Mouse (Mus musculus) limb, embryonic 14.5 days (tissue): ENCODE data around the gene Lgi1. TPM values are rescaled to one million over a fixed set of nuclear protein-coding genes. Genes with fewer than 3 reads are reported as not detected.

Experiments used
- ATAC-seq: fragments of 200-750 bp; cut with Nextera tagmentation; 2 replicates; pipeline ENCODE4 v1.8.0; 2017; ENCODE audit warnings: low read depth, moderate number of reproducible peaks, moderate TSS enrichment; ENCODE audit not compliant: low FRiP score
- DNase-seq: peaks from one replicate; pipeline ENCODE4 v3.0.0-alpha.2; 2015; ENCODE audit warnings: low spot score
- H3K27ac ChIP-seq: fragments of 300-500 bp; sonication (generic); replicated peaks from 2 replicates; pipeline ENCODE4 v1.5.1; 2014; ENCODE audit warnings: low read depth, mild to moderate bottlenecking, low read length, moderate library complexity, mixed read lengths
- H3K27me3 ChIP-seq: fragments of 300-500 bp; sonication (generic); 2 replicates; pipeline ENCODE4 v1.6.1; 2014; ENCODE audit warnings: low read length, mixed read lengths; ENCODE audit not compliant: control insufficient read depth, insufficient read depth
- H3K36me3 ChIP-seq: fragments of 300-500 bp; sonication (generic); 2 replicates; pipeline ENCODE4 v1.6.1; 2014; ENCODE audit warnings: mild to moderate bottlenecking, low read length, moderate library complexity, mixed read lengths; ENCODE audit not compliant: control insufficient read depth, insufficient read depth
- H3K4me1 ChIP-seq: fragments of 300-500 bp; sonication (generic); 2 replicates; pipeline ENCODE4 v1.6.1; 2014; ENCODE audit warnings: antibody characterized with exemption, low read length, mixed read lengths; ENCODE audit not compliant: control insufficient read depth, insufficient read depth
- H3K4me2 ChIP-seq: fragments of 300-500 bp; sonication (generic); replicated peaks from 2 replicates; pipeline ENCODE4 v1.6.1; 2014; ENCODE audit warnings: low read depth, mild to moderate bottlenecking, low read length, moderate library complexity; ENCODE audit not compliant: severe bottlenecking
- H3K4me3 ChIP-seq: fragments of 300-500 bp; sonication (generic); replicated peaks from 2 replicates; pipeline ENCODE4 v1.5.1; 2014; ENCODE audit warnings: low read length
- H3K9ac ChIP-seq: fragments of 300-500 bp; sonication (generic); 2 replicates; pipeline ENCODE4 v1.6.1; 2014; ENCODE audit warnings: mild to moderate bottlenecking, low read depth, low read length, moderate library complexity; ENCODE audit not compliant: severe bottlenecking
- H3K9me3 ChIP-seq: fragments of 300-500 bp; sonication (generic); 2 replicates; pipeline ENCODE4 v1.6.1; 2016; ENCODE audit warnings: low read length; ENCODE audit not compliant: control insufficient read depth
- POLR2A ChIP-seq: fragments of 200-500 bp; IDR thresholded peaks from 2 replicates; pipeline ENCODE4 v1.8.0; 2012; ENCODE audit warnings: inconsistent platforms, mild to moderate bottlenecking, moderate library complexity, borderline replicate concordance; ENCODE audit not compliant: insufficient read depth, insufficient read length; ENCODE audit errors: extremely low read depth
- WGBS: fragments of 180-500 bp; shearing (Covaris S2); extraction: QIAGEN DNeasy Blood & Tissue Kit; methylation state at CpG from one replicate; pipeline ENCODE4 v1.1.7; 2014; 5-methylcytosine and 5-hydroxymethylcytosine counted together
- polyA plus RNA-seq, 2 experiments: library from polyadenylated mRNA; depleted of rRNA in 1 of 2; stranded (reverse) in 1 of 2; unstranded in 1 of 2; fragments of >200 nt; fragmentation: Nextera tagmentation in 1 of 2; extraction: Ambion mirVana in 1 of 2; gene quantifications; 2 replicates each; pipeline versions ENCODE4 v1.2.1 to v1.2.3; 2012 to 2014

Lgi1 gene
- polyA plus RNA-seq, 2 experiments, result 2.3 to 3.3 TPM

DNA sequence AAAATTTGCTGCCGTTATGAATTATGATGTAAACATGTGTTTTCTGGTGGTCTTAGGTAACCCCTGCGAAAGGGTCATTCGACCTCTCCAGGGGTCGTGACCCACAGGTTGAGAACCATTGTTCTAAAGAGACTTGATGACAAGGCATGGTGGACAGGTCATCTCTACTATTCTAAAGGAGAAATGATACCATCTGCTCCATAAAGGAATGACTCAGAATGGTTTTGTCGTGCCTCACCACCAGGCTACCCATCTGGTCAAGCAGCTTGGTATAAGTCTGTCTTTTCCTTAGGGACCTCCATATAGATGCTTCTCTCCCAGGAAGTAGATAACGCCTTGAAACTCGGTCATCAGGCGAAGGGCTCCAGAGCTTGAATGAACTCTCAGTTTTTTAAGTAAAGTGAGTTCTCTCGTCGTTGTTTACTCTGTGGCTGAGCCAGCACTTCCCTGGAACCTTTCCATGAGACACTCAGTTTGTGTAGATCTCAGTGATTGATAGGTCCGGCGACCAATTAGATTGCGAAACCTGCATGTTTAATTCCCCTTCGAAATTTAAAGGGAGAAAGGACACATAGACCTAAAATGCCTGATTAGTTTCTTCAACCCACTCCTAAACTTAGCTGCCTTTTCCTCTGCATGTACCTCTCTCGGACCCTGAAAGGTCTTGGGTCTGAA lies 10.5 kb downstream of the Lgi1 start:
- no peaks in the 10 kb centered on the region for H3K4me1 ChIP-seq
- no peak overlapping the region for H3K4me3 ChIP-seq
- H3K27ac ChIP-seq, result no peak overlapping the region
- H3K4me2 ChIP-seq, result no peak overlapping the region
- no peak overlapping the region for H3K9ac ChIP-seq
- DNase-seq, result no peak
- no peak for TF ChIP-seq POLR2A
- no peaks in the 10 kb centered on the region for H3K9me3 ChIP-seq
- no peaks in the 10 kb centered on the region for H3K36me3 ChIP-seq
- H3K27me3 ChIP-seq, result no peaks in the 10 kb centered on the region
- 86% methylated on average over 15 of the region's 15 CpGs for WGBS
- ATAC-seq, result no peak

- Histone ChIP-seq H3K27me3 (no peaks in the 10 kb centered on the region), H3K4me3 (no peak overlapping the region), H3K4me1 (no peaks in the 10 kb centered on the region), H3K9ac (no peak overlapping the region), H3K4me2 (no peak overlapping the region), H3K27ac (no peak overlapping the region), H3K36me3 (no peaks in the 10 kb centered on the region), H3K9me3 (no peaks in the 10 kb centered on the region)
- no peak for ATAC-seq
- 81% methylated on average over 4 of the region's 4 CpGs for WGBS
- no peak for TF ChIP-seq POLR2A
- no peak for DNase-seq
Measured at GRCm38 (mm10) chr19:38276226-38276625, 11.9 kb downstream of the Lgi1 start.

- no peaks in the 10 kb centered on the region for H3K36me3 ChIP-seq
- H3K9me3 ChIP-seq, result no peaks in the 10 kb centered on the region
- H3K9ac ChIP-seq, result no peak overlapping the region
- DNase-seq (no peak), ATAC-seq (no peak)
- no peaks in the 10 kb centered on the region for H3K27me3 ChIP-seq
- no peak overlapping the region for H3K4me3 ChIP-seq
- H3K4me1 ChIP-seq, result 0 out of 2 replicates have a peak, but pooled peaks cover 3% of the 10 kb centered on the region
- no peak overlapping the region for H3K27ac ChIP-seq
- WGBS, result 89% methylated on average over 10 of the region's 10 CpGs
- no peak overlapping the region for H3K4me2 ChIP-seq
- no peak for TF ChIP-seq POLR2A
Measured at GRCm38 (mm10) chr19:38280242-38280641, 15.9 kb downstream of the Lgi1 start.

- Histone ChIP-seq H3K4me2 (no peak overlapping the region), H3K27me3 (no peaks in the 10 kb centered on the region), H3K4me1 (0 out of 2 replicates have a peak, but pooled peaks cover 3% of the 10 kb centered on the region), H3K36me3 (no peaks in the 10 kb centered on the region), H3K4me3 (no peak overlapping the region), H3K27ac (no peak overlapping the region), H3K9ac (no peak overlapping the region), H3K9me3 (no peaks in the 10 kb centered on the region)
- 10% methylated on average over 2 of the region's 2 CpGs for WGBS
- ATAC-seq, result peak; percentile 78
- DNase-seq, result peak; percentile 70
- TF ChIP-seq POLR2A, result no peak
Measured at GRCm38 (mm10) chr19:38282407-38282806, 18.1 kb downstream of the Lgi1 start.

DNA sequence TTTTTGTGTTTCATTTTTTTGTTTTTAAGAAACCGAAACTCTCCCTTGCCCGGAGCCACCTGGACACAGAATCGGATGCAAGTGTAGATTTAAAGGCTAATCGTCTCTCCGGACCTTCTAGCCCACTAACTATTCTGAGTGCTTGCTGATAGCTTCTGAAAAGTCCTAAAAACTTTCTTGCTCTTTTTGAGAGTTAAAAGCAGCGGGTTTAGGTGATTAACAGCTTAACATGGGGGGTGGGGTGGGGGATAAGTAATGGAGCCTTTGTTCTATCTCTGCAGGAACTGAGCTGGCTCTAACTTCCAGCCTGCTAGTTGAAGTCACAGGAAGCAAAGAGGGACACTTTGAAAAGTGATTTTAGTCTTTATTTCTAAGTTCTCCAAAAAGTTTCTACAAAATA lies 24.2 kb downstream of the Lgi1 start:
- TF ChIP-seq POLR2A, result no peak

DNA sequence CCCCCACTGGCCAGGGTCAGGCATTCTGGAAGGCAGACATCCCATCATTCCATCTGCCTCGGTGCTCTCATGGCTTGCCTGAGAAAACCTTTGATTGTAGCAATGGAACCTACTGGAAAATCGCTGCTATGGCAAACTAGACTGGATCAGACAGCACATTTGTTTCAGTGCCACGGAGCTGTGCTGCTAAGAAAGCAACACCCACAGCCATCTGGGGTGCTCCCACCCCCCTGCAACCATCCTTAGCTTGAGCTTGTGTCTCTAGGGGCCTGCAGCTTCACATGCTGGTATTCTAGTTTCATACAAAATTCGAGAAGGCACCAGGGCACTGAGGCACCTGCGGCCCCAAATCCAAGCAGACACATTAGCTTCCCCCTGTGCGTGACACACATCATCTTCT lies 27.1 kb downstream of the Lgi1 start:
- H3K27ac ChIP-seq, result no peak overlapping the region
- no peak overlapping the region for H3K4me3 ChIP-seq
- TF ChIP-seq POLR2A, result no peak
- no peaks in the 10 kb centered on the region for H3K4me1 ChIP-seq
- no peaks in the 10 kb centered on the region for H3K36me3 ChIP-seq
- no peak overlapping the region for H3K4me2 ChIP-seq
- no peak for DNase-seq
- 77% methylated on average over 6 of the region's 6 CpGs for WGBS
- 0 out of 2 replicates have a peak, but pooled peaks cover 4% of the 10 kb centered on the region for H3K9me3 ChIP-seq
- ATAC-seq, result no peak
- H3K27me3 ChIP-seq, result no peaks in the 10 kb centered on the region
- no peak overlapping the region for H3K9ac ChIP-seq

More for the DNA sequence above, 24.2 kb downstream of the Lgi1 start:
- WGBS, result 70% methylated on average over 6 of the region's 6 CpGs
- Histone ChIP-seq H3K27me3 (no peaks in the 10 kb centered on the region), H3K4me2 (no peak overlapping the region), H3K4me1 (no peaks in the 10 kb centered on the region), H3K27ac (no peak overlapping the region), H3K9ac (no peak overlapping the region), H3K4me3 (no peak overlapping the region), H3K9me3 (0 out of 2 replicates have a peak, but pooled peaks cover 4% of the 10 kb centered on the region), H3K36me3 (no peaks in the 10 kb centered on the region)
- DNase-seq, result no peak
- no peak for ATAC-seq
